Mouse (Mus musculus): Measurements from ENCODE around the gene Heyl. TPM values are rescaled to one million over a fixed set of nuclear protein-coding genes. Genes with fewer than 3 reads are reported as not detected.

Gene Heyl
- total and polyA plus RNA-seq, 3 experiments = 0.05 TPM; not detected in 2

GRCm38 (mm10) chr4:123225718-123226403 lies 7.5 kb upstream of the Heyl start:
- DNase-seq (ENCODE audit: low spot score) = no peak
- ATAC-seq (ENCODE audit: extremely low read depth, insufficient number of reproducible peaks, low FRiP score, poor library complexity, severe bottlenecking) = no peak
- peaks cover 32% of the 10 kb centered on the region for H3K27me3 ChIP-seq (ENCODE audit: insufficient read depth, low read length)

GRCm38 (mm10) chr4:123227707-123228106 lies 5.6 kb upstream of the Heyl start:
- no peak for ATAC-seq (ENCODE audit: extremely low read depth, insufficient number of reproducible peaks, low FRiP score, poor library complexity, severe bottlenecking)
- H3K4me1 ChIP-seq (ENCODE audit: insufficient read depth, low read depth, low read length) = no peaks in the 10 kb centered on the region
- H3K9me3 ChIP-seq (replicated peaks) = no peaks in the 10 kb centered on the region
- H3K36me3 ChIP-seq (replicated peaks) = no peaks in the 10 kb centered on the region
- TF ChIP-seq TAL1 (conservative IDR thresholded peaks at IDR 0.05; ENCODE audit: low read depth, low read length) = no peak
- no peak for TF ChIP-seq GATA1 (IDR thresholded peaks at IDR 0.05; ENCODE audit: borderline replicate concordance, low read length)
- no peak for TF ChIP-seq CTCF (IDR thresholded peaks at IDR 0.05; ENCODE audit: low read depth, low read length)
- no peak for TF ChIP-seq GATA2 (IDR thresholded peaks at IDR 0.05; ENCODE audit: borderline replicate concordance, low read depth, low read length)
- no peak for TF ChIP-seq POLR2AphosphoS5 (IDR thresholded peaks at IDR 0.05; ENCODE audit: insufficient replicate concordance, low read depth, low read length)
- no peak overlapping the region for H3K4me3 ChIP-seq (ENCODE audit: low read depth, low read length)
- DNase-seq (ENCODE audit: low spot score) = no peak
- peaks cover 40% of the 10 kb centered on the region for H3K27me3 ChIP-seq (ENCODE audit: insufficient read depth, low read length)

More at GRCm38 (mm10) chr4:123225718-123226403, 7.5 kb upstream of the Heyl start:
- Histone ChIP-seq H3K9me3 (replicated peaks) (no peaks in the 10 kb centered on the region), H3K4me1 (ENCODE audit: insufficient read depth, low read depth, low read length) (no peaks in the 10 kb centered on the region), H3K36me3 (replicated peaks) (no peaks in the 10 kb centered on the region), H3K4me3 (ENCODE audit: low read depth, low read length) (no peak overlapping the region)
- TF ChIP-seq POLR2AphosphoS5 (IDR thresholded peaks at IDR 0.05; ENCODE audit: insufficient replicate concordance, low read depth, low read length) (no peak), GATA2 (IDR thresholded peaks at IDR 0.05; ENCODE audit: borderline replicate concordance, low read depth, low read length) (no peak), GATA1 (IDR thresholded peaks at IDR 0.05; ENCODE audit: borderline replicate concordance, low read length) (no peak), TAL1 (conservative IDR thresholded peaks at IDR 0.05; ENCODE audit: low read depth, low read length) (no peak), CTCF (IDR thresholded peaks at IDR 0.05; ENCODE audit: low read depth, low read length) (no peak)

- Histone ChIP-seq H3K4me3 (ENCODE audit: low read depth, low read length) (no peak overlapping the region), H3K36me3 (replicated peaks) (no peaks in the 10 kb centered on the region), H3K4me1 (ENCODE audit: insufficient read depth, low read depth, low read length) (no peaks in the 10 kb centered on the region), H3K9me3 (replicated peaks) (no peaks in the 10 kb centered on the region), H3K27me3 (ENCODE audit: insufficient read depth, low read length) (peaks cover 40% of the 10 kb centered on the region)
- no peak for ATAC-seq (ENCODE audit: extremely low read depth, insufficient number of reproducible peaks, low FRiP score, poor library complexity, severe bottlenecking)
- TF ChIP-seq GATA1 (IDR thresholded peaks at IDR 0.05; ENCODE audit: borderline replicate concordance, low read length) (no peak), GATA2 (IDR thresholded peaks at IDR 0.05; ENCODE audit: borderline replicate concordance, low read depth, low read length) (no peak), CTCF (IDR thresholded peaks at IDR 0.05; ENCODE audit: low read depth, low read length) (no peak), POLR2AphosphoS5 (IDR thresholded peaks at IDR 0.05; ENCODE audit: insufficient replicate concordance, low read depth, low read length) (no peak), TAL1 (conservative IDR thresholded peaks at IDR 0.05; ENCODE audit: low read depth, low read length) (no peak)
- DNase-seq (ENCODE audit: low spot score) = no peak
Observed at GRCm38 (mm10) chr4:123228270-123228669, 5.1 kb upstream of the Heyl start.

- no peak for TF ChIP-seq GATA1 (IDR thresholded peaks at IDR 0.05; ENCODE audit: borderline replicate concordance, low read length)
- no peak for TF ChIP-seq CTCF (IDR thresholded peaks at IDR 0.05; ENCODE audit: low read depth, low read length)
- TF ChIP-seq POLR2AphosphoS5 (IDR thresholded peaks at IDR 0.05; ENCODE audit: insufficient replicate concordance, low read depth, low read length) = no peak
- no peak for TF ChIP-seq GATA2 (IDR thresholded peaks at IDR 0.05; ENCODE audit: borderline replicate concordance, low read depth, low read length)
- no peak for TF ChIP-seq TAL1 (conservative IDR thresholded peaks at IDR 0.05; ENCODE audit: low read depth, low read length)
- DNase-seq (ENCODE audit: low spot score) = no peak
- ATAC-seq (ENCODE audit: extremely low read depth, insufficient number of reproducible peaks, low FRiP score, poor library complexity, severe bottlenecking) = no peak
- no peaks in the 10 kb centered on the region for H3K4me1 ChIP-seq (ENCODE audit: insufficient read depth, low read depth, low read length)
- no peaks in the 10 kb centered on the region for H3K9me3 ChIP-seq (replicated peaks)
- no peaks in the 10 kb centered on the region for H3K36me3 ChIP-seq (replicated peaks)
- peaks cover 43% of the 10 kb centered on the region for H3K27me3 ChIP-seq (ENCODE audit: insufficient read depth, low read length)
- no peak overlapping the region for H3K4me3 ChIP-seq (ENCODE audit: low read depth, low read length)
Observed at GRCm38 (mm10) chr4:123229166-123229565, 4.2 kb upstream of the Heyl start.

- DNase-seq (ENCODE audit: low spot score) (no peak), ATAC-seq (ENCODE audit: extremely low read depth, insufficient number of reproducible peaks, low FRiP score, poor library complexity, severe bottlenecking) (no peak)
- H3K36me3 ChIP-seq (replicated peaks) = no peaks in the 10 kb centered on the region
- TF ChIP-seq POLR2AphosphoS5 (IDR thresholded peaks at IDR 0.05; ENCODE audit: insufficient replicate concordance, low read depth, low read length) (no peak), TAL1 (conservative IDR thresholded peaks at IDR 0.05; ENCODE audit: low read depth, low read length) (no peak), GATA1 (IDR thresholded peaks at IDR 0.05; ENCODE audit: borderline replicate concordance, low read length) (no peak), CTCF (IDR thresholded peaks at IDR 0.05; ENCODE audit: low read depth, low read length) (no peak), GATA2 (IDR thresholded peaks at IDR 0.05; ENCODE audit: borderline replicate concordance, low read depth, low read length) (no peak)
- no peak overlapping the region for H3K4me3 ChIP-seq (ENCODE audit: low read depth, low read length)
- H3K4me1 ChIP-seq (ENCODE audit: insufficient read depth, low read depth, low read length) = no peaks in the 10 kb centered on the region
- H3K9me3 ChIP-seq (replicated peaks) = no peaks in the 10 kb centered on the region
- peaks cover 36% of the 10 kb centered on the region for H3K27me3 ChIP-seq (ENCODE audit: insufficient read depth, low read length)
Observed at GRCm38 (mm10) chr4:123232841-123233240, 515 bp upstream of the Heyl start.

GRCm38 (mm10) chr4:123235835-123236430 lies 2.6 kb downstream of the Heyl start:
- no peaks in the 10 kb centered on the region for H3K36me3 ChIP-seq (replicated peaks)
- peaks cover 16% of the 10 kb centered on the region for H3K27me3 ChIP-seq (ENCODE audit: insufficient read depth, low read length)
- no peak overlapping the region for H3K4me3 ChIP-seq (ENCODE audit: low read depth, low read length)
- no peaks in the 10 kb centered on the region for H3K4me1 ChIP-seq (ENCODE audit: insufficient read depth, low read depth, low read length)
- TF ChIP-seq TAL1 (conservative IDR thresholded peaks at IDR 0.05; ENCODE audit: low read depth, low read length) (no peak), GATA1 (IDR thresholded peaks at IDR 0.05; ENCODE audit: borderline replicate concordance, low read length) (no peak), CTCF (IDR thresholded peaks at IDR 0.05; ENCODE audit: low read depth, low read length) (no peak), POLR2AphosphoS5 (IDR thresholded peaks at IDR 0.05; ENCODE audit: insufficient replicate concordance, low read depth, low read length) (no peak), GATA2 (IDR thresholded peaks at IDR 0.05; ENCODE audit: borderline replicate concordance, low read depth, low read length) (no peak)
- DNase-seq (ENCODE audit: low spot score) (no peak), ATAC-seq (ENCODE audit: extremely low read depth, insufficient number of reproducible peaks, low FRiP score, poor library complexity, severe bottlenecking) (no peak)
- no peaks in the 10 kb centered on the region for H3K9me3 ChIP-seq (replicated peaks)

Data from G1E (cell line).